In the genomic region with DNA sequence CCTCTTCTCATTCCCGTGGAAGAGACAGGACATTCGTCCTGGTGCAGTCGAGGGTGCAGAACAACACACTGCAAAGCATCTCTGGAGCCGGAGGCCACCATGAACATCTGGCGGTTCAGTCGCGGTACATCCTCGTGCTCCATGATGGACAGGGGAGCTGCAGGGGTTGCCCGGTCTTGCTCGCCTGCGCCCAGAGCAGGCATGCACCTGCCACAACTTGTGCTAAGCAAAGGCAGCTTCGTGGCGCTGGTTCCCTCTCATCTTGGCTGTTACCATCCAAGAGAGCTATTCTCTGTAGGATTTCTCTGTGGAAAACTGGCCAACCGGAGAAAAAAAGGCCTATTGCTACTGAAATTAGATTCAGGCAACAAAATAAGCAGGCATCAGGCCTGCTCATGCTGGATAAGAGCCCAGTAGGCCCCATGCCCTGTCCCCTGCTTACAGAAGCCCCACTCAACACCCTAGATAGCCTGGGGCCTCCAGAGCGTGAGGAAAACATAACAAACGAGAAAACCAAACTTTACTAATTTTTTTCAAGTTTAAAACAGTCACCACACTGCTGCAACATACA, we compare ENCODE assay signal across 14 mouse cellular contexts. TPM values are rescaled to one million over a fixed set of nuclear protein-coding genes. Genes with fewer than 3 reads are reported as not detected.
DNase-seq lines count a peak whose midpoint lies in the region; ATAC-seq and TF ChIP-seq lines count a peak whose summit lies in the region.
"Had no signal": no experiment of that assay in that cellular context is flagged by ENCODE, and none has a peak within 500 bp of the region (broad histone marks: within the 10 kb centered on the region; RNA-seq: fewer than 3 reads in every experiment).

No protein-coding gene starts in this region.

- no peak for TF ChIP-seq CTCF in brain, embryonic 14.5 days (IDR thresholded peaks at IDR 0.05; ENCODE audit: borderline replicate concordance, extremely low read depth, insufficient read depth, insufficient read length)

- H3K36me3 ChIP-seq in hindbrain, embryonic 15.5 days = no peaks in the 10 kb centered on the region
- H3K36me3 ChIP-seq in liver, embryonic 16.5 days (ENCODE audit: control insufficient read depth, insufficient read depth) = no peaks in the 10 kb centered on the region
- H3K36me3 ChIP-seq: embryonic facial prominence, embryonic 12.5 days had no signal

- intact Hi-C loops in left cerebral cortex, postnatal 4 days (cut with DNase I) = loop anchor here (10.0 kb wide), 1 partner anchor 166 kb away; no protein-coding TSS in a partner anchor

- H3K4me1 ChIP-seq in hindbrain, embryonic 15.5 days (replicated peaks) = peaks cover 19% of the 10 kb centered on the region; the same call in 1 of the 2 replicates
- peaks cover 74% of the 10 kb centered on the region for H3K4me1 ChIP-seq in liver, embryonic 16.5 days (ENCODE audit: control insufficient read depth, low read depth, low read length)

- DNase-seq in left cerebral cortex, postnatal 4 days = peak; percentile 38
- DNase-seq in left cerebral cortex, adult 11 months (ENCODE audit: low spot score) = no peak
- DNase-seq in brain, embryonic 14.5 days (ENCODE audit: low read depth) = peak; percentile 88
- DNase-seq: kidney, postnatal 10 days; right cerebral cortex, postnatal 25 days; thymus, postnatal 4 days had no signal

- 53% methylated on average over 16 of the region's 16 CpGs for WGBS in hindbrain, embryonic 15.5 days
- 76% methylated on average over 16 of the region's 16 CpGs for WGBS in liver, embryonic 16.5 days (ENCODE audit: insufficient replicate concordance)

- TF ChIP-seq POLR2A in brain, embryonic 14.5 days (IDR thresholded peaks at IDR 0.05; ENCODE audit: borderline replicate concordance, extremely low read depth, insufficient read depth, insufficient read length, poor library complexity, severe bottlenecking) = no peak

- H3K27ac ChIP-seq in hindbrain, embryonic 15.5 days (replicated peaks) = 0 out of 2 replicates have a peak overlapping the region, but pooled peaks have one; percentile 39
- peak overlapping the region; percentile 50 for H3K27ac ChIP-seq in liver, embryonic 16.5 days (ENCODE audit: low read length)
- H3K27ac ChIP-seq: embryonic facial prominence, embryonic 12.5 days; stomach, postnatal 0 days had no signal

- no peaks in the 10 kb centered on the region for H3K9me3 ChIP-seq in hindbrain, embryonic 15.5 days
- no peaks in the 10 kb centered on the region for H3K9me3 ChIP-seq in liver, embryonic 16.5 days (replicated peaks; ENCODE audit: control insufficient read depth, low read length)
- H3K9me3 ChIP-seq: embryonic facial prominence, embryonic 12.5 days had no signal

- H3K27me3 ChIP-seq in hindbrain, embryonic 15.5 days = no peaks in the 10 kb centered on the region
- H3K27me3 ChIP-seq in liver, embryonic 16.5 days (ENCODE audit: control insufficient read depth, insufficient read depth, low read depth, low read length) = no peaks in the 10 kb centered on the region
- H3K27me3 ChIP-seq: CH12.LX; embryonic facial prominence, embryonic 12.5 days had no signal

- H3K9ac ChIP-seq in hindbrain, embryonic 15.5 days = no peak overlapping the region
- H3K9ac ChIP-seq in liver, embryonic 16.5 days (ENCODE audit: low read depth, low read length) = no peak overlapping the region
- H3K9ac ChIP-seq: embryonic facial prominence, embryonic 12.5 days had no signal

- H3K4me3 ChIP-seq in hindbrain, embryonic 15.5 days = no peak overlapping the region
- no peak overlapping the region for H3K4me3 ChIP-seq in liver, embryonic 16.5 days (ENCODE audit: low read depth, low read length)
- H3K4me3 ChIP-seq: embryonic facial prominence, embryonic 12.5 days had no signal

- ATAC-seq in hindbrain, embryonic 15.5 days (ENCODE audit: low FRiP score, low read depth) = 0 out of 2 replicates have a peak, but pooled peaks have one; percentile 33
- no peak for ATAC-seq in liver, embryonic 16.5 days (ENCODE audit: low read depth)
- no peak for ATAC-seq in activated CD4-positive, CD25-positive, alpha-beta regulatory T cell, adult 4 months
- ATAC-seq in inflammation-experienced regulatory T-cells, adult 6 months = no peak
- ATAC-seq: lung, postnatal 0 days had no signal

- no peak overlapping the region for H3K4me2 ChIP-seq in hindbrain, embryonic 15.5 days
- H3K4me2 ChIP-seq in liver, embryonic 16.5 days (ENCODE audit: low read depth, low read length) = no peak overlapping the region
- H3K4me2 ChIP-seq: embryonic facial prominence, embryonic 12.5 days had no signal

RNA-seq across cellular contexts. Expression of gene Fam20b, which starts 29.6 kb away (rescaled TPM):
- total RNA-seq in left cerebral cortex, postnatal 4 days (2021) = 10 to 100 TPM; 57.3 to 58.4 TPM
- 31.1 and 44.4 TPM in 2 replicates for polyA plus RNA-seq in brain, embryonic 14.5 days (2012; rRNA removed)
- 29.2 and 32.7 TPM in 2 replicates for polyA plus RNA-seq in hindbrain, embryonic 15.5 days (2015; fragmentation: Nextera tagmentation; extraction: Ambion mirVana)
- 7.2 and 8.0 TPM in 2 replicates for polyA plus RNA-seq in liver, embryonic 16.5 days (2015; fragmentation: Nextera tagmentation; extraction: Ambion mirVana)
- polyA plus RNA-seq in activated CD4-positive, CD25-positive, alpha-beta regulatory T cell, adult 4 months (2017; shearing (Covaris generic)) = 10 to 100 TPM; 11.2 to 12.4 TPM
- 10 to 100 TPM; 11.9 to 16.9 (median 12.2) TPM for polyA plus RNA-seq in inflammation-experienced regulatory T-cells, adult 6 months (2017; shearing (Covaris generic))
